Mouse (Mus musculus) E14TG2a.4 (cell line): Measurements from ENCODE around the gene Coq10a.

ENCODE experiments used
- CTCF ChIP-seq: conservative IDR thresholded peaks from 2 replicates; pipeline ENCODE4 v1.5.1; 2014; ENCODE audit warnings: low read length
- POU5F1 ChIP-seq: IDR thresholded peaks from 2 replicates; pipeline ENCODE4 v1.6.1; 2014; ENCODE audit warnings: low read length, borderline replicate concordance

- no peak for TF ChIP-seq POU5F1
- TF ChIP-seq CTCF, result no peak
Observed at GRCm38 (mm10) chr10:128401056-128401455, 32.3 kb upstream of the Coq10a start, which contains the start of gene Slc39a5.
